Mouse (Mus musculus) E14TG2a.4 (cell line): Measurements from ENCODE around the gene Snx18.

Experiments used
- CTCF ChIP-seq: conservative IDR thresholded peaks from 2 replicates; pipeline ENCODE4 v1.5.1; 2014; ENCODE audit warnings: low read length
- NANOG ChIP-seq: IDR thresholded peaks from 2 replicates; pipeline ENCODE4 v1.6.1; 2014; ENCODE audit warnings: borderline replicate concordance, low read length, mixed read lengths

DNA sequence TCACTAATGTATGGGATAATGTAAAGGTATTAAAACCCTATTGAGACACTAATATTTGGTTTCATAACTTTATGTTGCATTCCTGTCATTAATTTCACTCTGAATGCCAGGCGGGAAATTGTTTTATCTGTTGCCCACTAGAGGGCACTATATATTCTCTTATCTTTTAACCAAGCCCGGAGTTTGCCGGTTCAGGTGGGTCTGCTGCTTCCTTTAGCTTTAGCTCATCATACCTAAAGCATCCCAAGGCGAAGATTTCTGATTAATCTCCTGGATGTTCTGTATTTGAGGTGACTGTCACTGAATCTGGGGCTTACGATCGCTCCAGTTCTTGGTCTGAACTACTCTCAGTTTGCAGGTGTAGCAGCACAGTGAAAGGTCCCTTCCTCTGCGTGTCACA lies 20.6 kb upstream of the Snx18 start:
- peak; percentile 68 for TF ChIP-seq CTCF
- no peak for TF ChIP-seq NANOG
